Mouse (Mus musculus): ENCODE measurements around the gene Sez6.

GRCm38 (mm10) chr11:77927837-77928236 lies 2.8 kb upstream of the Sez6 start:
- no peak for TF ChIP-seq CTCF (IDR thresholded peaks at IDR 0.05; ENCODE audit: low read depth)
- no peak for TF ChIP-seq EP300 (IDR thresholded peaks at IDR 0.05; ENCODE audit: low read depth)
